Comparison of ENCODE assay signal across 13 mouse cellular contexts in the genomic region with DNA sequence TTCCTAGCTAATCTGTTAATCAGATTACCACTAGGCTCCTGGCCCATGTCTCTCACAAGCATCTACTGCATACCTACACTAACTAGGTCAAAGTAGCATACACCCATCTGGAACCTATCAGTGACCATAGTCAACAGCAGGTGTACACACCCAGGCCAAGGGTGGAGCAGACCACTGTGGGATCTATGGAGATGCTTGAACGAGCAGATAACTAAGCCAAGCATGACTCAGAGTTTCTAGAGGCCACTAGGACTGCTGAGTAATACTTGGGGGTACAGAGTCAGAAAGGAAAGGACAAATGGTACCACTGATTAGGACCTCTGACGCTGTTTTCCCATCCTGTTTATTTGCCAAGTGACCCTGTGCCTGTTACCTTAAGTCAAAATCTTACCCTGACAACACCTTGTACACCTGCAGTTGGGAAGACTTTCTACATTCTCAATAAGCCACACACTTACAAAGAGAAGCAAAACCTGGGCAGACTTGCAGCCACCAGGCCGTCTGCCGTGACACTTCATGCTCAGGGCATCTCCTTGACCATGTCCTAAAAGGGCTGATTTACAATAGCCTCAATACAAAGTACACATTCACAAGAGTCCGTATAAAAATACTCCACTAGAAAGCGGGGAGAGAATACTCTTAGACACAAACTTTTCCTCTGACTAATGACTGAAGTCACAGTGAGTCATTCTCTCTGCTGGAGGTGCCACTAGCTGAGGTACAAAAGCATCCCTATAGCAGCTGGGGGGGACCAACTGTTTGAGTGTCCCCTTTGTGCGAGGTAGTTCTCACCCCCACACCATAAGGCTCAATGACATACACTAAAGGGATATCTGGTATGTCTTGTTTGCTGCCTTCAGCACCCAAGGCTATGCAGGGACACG. TPM values are rescaled to one million over a fixed set of nuclear protein-coding genes. Genes with fewer than 3 reads are reported as not detected.
DNase-seq lines count a peak whose midpoint lies in the region; ATAC-seq lines count a peak whose summit lies in the region.
"Had no signal": no experiment of that assay in that cellular context is flagged by ENCODE, and none has a peak within 500 bp of the region (broad histone marks: within the 10 kb centered on the region; RNA-seq: fewer than 3 reads in every experiment).

No protein-coding gene starts in this region.

- no peaks in the 10 kb centered on the region for H3K9me3 ChIP-seq in forebrain, embryonic 10.5 days
- no peaks in the 10 kb centered on the region for H3K9me3 ChIP-seq in forebrain, embryonic 15.5 days
- no peaks in the 10 kb centered on the region for H3K9me3 ChIP-seq in liver, embryonic 13.5 days (replicated peaks)
- H3K9me3 ChIP-seq in stomach, embryonic 16.5 days (replicated peaks; ENCODE audit: control insufficient read depth, low read length), result no peaks in the 10 kb centered on the region

- H3K36me3 ChIP-seq in forebrain, embryonic 10.5 days (replicated peaks), result peaks cover 97% of the 10 kb centered on the region
- peaks cover 40% of the 10 kb centered on the region for H3K36me3 ChIP-seq in forebrain, embryonic 15.5 days
- H3K36me3 ChIP-seq in liver, embryonic 13.5 days, result peaks cover 70% of the 10 kb centered on the region
- 0 out of 2 replicates have a peak, but pooled peaks cover 3% of the 10 kb centered on the region for H3K36me3 ChIP-seq in stomach, embryonic 16.5 days (ENCODE audit: control insufficient read depth, insufficient read depth, low read length)

- peak overlapping the region; percentile 56 for H3K27ac ChIP-seq in forebrain, embryonic 10.5 days
- H3K27ac ChIP-seq in forebrain, embryonic 15.5 days (replicated peaks), result no peak overlapping the region
- peak overlapping the region; percentile 97 for H3K27ac ChIP-seq in liver, embryonic 13.5 days
- no peak overlapping the region for H3K27ac ChIP-seq in stomach, embryonic 16.5 days (ENCODE audit: low read length)
- H3K27ac ChIP-seq: macrophage had no signal

- H3K27me3 ChIP-seq in forebrain, embryonic 10.5 days (ENCODE audit: poor library complexity, severe bottlenecking), result no peaks in the 10 kb centered on the region
- no peaks in the 10 kb centered on the region for H3K27me3 ChIP-seq in forebrain, embryonic 15.5 days
- H3K27me3 ChIP-seq in liver, embryonic 13.5 days, result no peaks in the 10 kb centered on the region
- H3K27me3 ChIP-seq in stomach, embryonic 16.5 days (ENCODE audit: control insufficient read depth, insufficient read depth, low read length), result no peaks in the 10 kb centered on the region

- no peak for DNase-seq in forebrain, embryonic 10.5 days (ENCODE audit: extremely low spot score, low spot score)
- peak; percentile 42 for DNase-seq in retina, adult 2 months (ENCODE audit: low read depth, low spot score)
- DNase-seq in retina, embryonic 14.5 days (ENCODE audit: low spot score), result no peak
- peak; percentile 92 for DNase-seq in liver, embryonic 13.5 days
- no peak for DNase-seq in adrenal gland, postnatal 14 days
- no peak for DNase-seq in right cerebral cortex, adult 18-20 months
- DNase-seq: adrenal gland, postnatal 25 days; gastrocnemius, postnatal 25 days had no signal

- no peak overlapping the region for H3K9ac ChIP-seq in forebrain, embryonic 15.5 days (replicated peaks)
- H3K9ac ChIP-seq in liver, embryonic 13.5 days, result peak overlapping the region; percentile 84
- H3K9ac ChIP-seq in stomach, embryonic 16.5 days (ENCODE audit: low read length), result no peak overlapping the region

- no peaks in the 10 kb centered on the region for H3K4me1 ChIP-seq in forebrain, embryonic 10.5 days
- H3K4me1 ChIP-seq in forebrain, embryonic 15.5 days, result no peaks in the 10 kb centered on the region
- peaks cover 97% of the 10 kb centered on the region for H3K4me1 ChIP-seq in liver, embryonic 13.5 days (replicated peaks)
- H3K4me1 ChIP-seq in stomach, embryonic 16.5 days (ENCODE audit: control insufficient read depth, insufficient read depth, low read length), result no peaks in the 10 kb centered on the region

- H3K4me3 ChIP-seq in forebrain, embryonic 10.5 days, result no peak overlapping the region
- H3K4me3 ChIP-seq in forebrain, embryonic 15.5 days, result no peak overlapping the region
- H3K4me3 ChIP-seq in liver, embryonic 13.5 days (replicated peaks), result no peak overlapping the region
- H3K4me3 ChIP-seq in stomach, embryonic 16.5 days (replicated peaks; ENCODE audit: low read length), result no peak overlapping the region

- no peak for ATAC-seq in forebrain, embryonic 15.5 days (replicated peaks)
- ATAC-seq in liver, embryonic 13.5 days (ENCODE audit: low read depth), result peak; percentile 99
- ATAC-seq in stomach, embryonic 16.5 days (ENCODE audit: insufficient read depth, low FRiP score), result peak; percentile 89
- ATAC-seq: CD4-positive, CD25-positive, alpha-beta regulatory T cell, adult 4 months had no signal

- H3K4me2 ChIP-seq in forebrain, embryonic 15.5 days (replicated peaks), result no peak overlapping the region
- peak overlapping the region; percentile 39 for H3K4me2 ChIP-seq in liver, embryonic 13.5 days
- no peak overlapping the region for H3K4me2 ChIP-seq in stomach, embryonic 16.5 days (ENCODE audit: low read depth, low read length)

- 87% methylated on average over 8 of the region's 8 CpGs for WGBS in forebrain, embryonic 10.5 days
- WGBS in forebrain, embryonic 15.5 days, result 86% methylated on average over 8 of the region's 8 CpGs
- 44% methylated on average over 8 of the region's 8 CpGs for WGBS in liver, embryonic 13.5 days (ENCODE audit: insufficient replicate concordance)
- 80% methylated on average over 8 of the region's 8 CpGs for WGBS in stomach, embryonic 16.5 days

RNA-seq across cellular contexts. Expression of a gene that starts 16.4 kb away (rescaled TPM):
- 48.3 and 48.6 TPM in 2 replicates for polyA plus RNA-seq in forebrain, embryonic 10.5 days (2016; fragmentation: Nextera tagmentation; extraction: Ambion mirVana)
- polyA plus RNA-seq in forebrain, embryonic 15.5 days (2015; fragmentation: Nextera tagmentation; extraction: Ambion mirVana), result 50.9 and 51.4 TPM in 2 replicates
- 27.5 and 29.7 TPM in 2 replicates for polyA plus RNA-seq in liver, embryonic 13.5 days (2015; fragmentation: Nextera tagmentation; extraction: Ambion mirVana)
- 36.8 and 37.6 TPM in 2 replicates for polyA plus RNA-seq in stomach, embryonic 16.5 days (2015; fragmentation: Nextera tagmentation; extraction: Ambion mirVana)
- total RNA-seq in adrenal gland, postnatal 14 days (2021), result 45.3 and 54.8 TPM in 2 replicates

RNA-seq across cellular contexts. Expression of a gene that starts 24.8 kb away (rescaled TPM):
- 31.0 and 31.2 TPM in 2 replicates for polyA plus RNA-seq in forebrain, embryonic 10.5 days (2016; fragmentation: Nextera tagmentation; extraction: Ambion mirVana)
- 33.5 and 33.8 TPM in 2 replicates for polyA plus RNA-seq in forebrain, embryonic 15.5 days (2015; fragmentation: Nextera tagmentation; extraction: Ambion mirVana)
- polyA plus RNA-seq in liver, embryonic 13.5 days (2015; fragmentation: Nextera tagmentation; extraction: Ambion mirVana), result 19.7 and 21.6 TPM in 2 replicates
- polyA plus RNA-seq in stomach, embryonic 16.5 days (2015; fragmentation: Nextera tagmentation; extraction: Ambion mirVana), result 32.6 and 33.8 TPM in 2 replicates
- 15.3 and 21.3 TPM in 2 replicates for total RNA-seq in adrenal gland, postnatal 14 days (2021)

RNA-seq across cellular contexts. Expression of a gene that starts 25.1 kb away (rescaled TPM):
- polyA plus RNA-seq in forebrain, embryonic 10.5 days (2016; fragmentation: Nextera tagmentation; extraction: Ambion mirVana), result 3,082 and 4,268 TPM in 2 replicates
- polyA plus RNA-seq in forebrain, embryonic 15.5 days (2015; fragmentation: Nextera tagmentation; extraction: Ambion mirVana), result 24.0 and 37.2 TPM in 2 replicates
- 289 and 430 TPM in 2 replicates for polyA plus RNA-seq in liver, embryonic 13.5 days (2015; fragmentation: Nextera tagmentation; extraction: Ambion mirVana)
- 11.6 and 16.3 TPM in 2 replicates for polyA plus RNA-seq in stomach, embryonic 16.5 days (2015; fragmentation: Nextera tagmentation; extraction: Ambion mirVana)
- total RNA-seq in adrenal gland, postnatal 14 days (2021), result not detected in 2 replicates
- total RNA-seq: adrenal gland, postnatal 25 days; gastrocnemius, postnatal 25 days; neutrophil, adult 5-6 weeks had no signal
- polyA plus RNA-seq: CD4-positive, CD25-positive, alpha-beta regulatory T cell, adult 4 months; macrophage had no signal

RNA-seq across cellular contexts. Expression of a gene that starts 29.0 kb away (rescaled TPM):
- polyA plus RNA-seq in forebrain, embryonic 10.5 days (2016; fragmentation: Nextera tagmentation; extraction: Ambion mirVana), result 21.9 and 22.9 TPM in 2 replicates
- 16.7 and 18.1 TPM in 2 replicates for polyA plus RNA-seq in forebrain, embryonic 15.5 days (2015; fragmentation: Nextera tagmentation; extraction: Ambion mirVana)
- 5.6 and 6.2 TPM in 2 replicates for polyA plus RNA-seq in liver, embryonic 13.5 days (2015; fragmentation: Nextera tagmentation; extraction: Ambion mirVana)
- 57.4 and 67.7 TPM in 2 replicates for polyA plus RNA-seq in stomach, embryonic 16.5 days (2015; fragmentation: Nextera tagmentation; extraction: Ambion mirVana)
- total RNA-seq in adrenal gland, postnatal 14 days (2021), result 22.4 and 24.3 TPM in 2 replicates

RNA-seq across cellular contexts. Expression of a gene that starts 32.2 kb away (rescaled TPM):
- 2,180 and 3,072 TPM in 2 replicates for polyA plus RNA-seq in forebrain, embryonic 10.5 days (2016; fragmentation: Nextera tagmentation; extraction: Ambion mirVana)
- polyA plus RNA-seq in forebrain, embryonic 15.5 days (2015; fragmentation: Nextera tagmentation; extraction: Ambion mirVana), result 2,103 and 2,256 TPM in 2 replicates
- 56,818 and 64,288 TPM in 2 replicates for polyA plus RNA-seq in liver, embryonic 13.5 days (2015; fragmentation: Nextera tagmentation; extraction: Ambion mirVana)
- 5,545 and 5,672 TPM in 2 replicates for polyA plus RNA-seq in stomach, embryonic 16.5 days (2015; fragmentation: Nextera tagmentation; extraction: Ambion mirVana)
- 9,215 and 11,792 TPM in 2 replicates for total RNA-seq in adrenal gland, postnatal 14 days (2021)
- polyA plus RNA-seq: macrophage had no signal

Comparison
In these comparisons a context has a peak if more than half of its experiments do, and no peak if none do; other contexts are left out.
1. DNase-seq: peak in retina, adult 2 months (single experiment) and liver, embryonic 13.5 days (single experiment); none in forebrain, embryonic 10.5 days (single experiment), retina, embryonic 14.5 days (single experiment), adrenal gland, postnatal 14 days (single experiment) and right cerebral cortex, adult 18-20 months (single experiment).
2. H3K27ac ChIP-seq: peak in forebrain, embryonic 10.5 days (single experiment) and liver, embryonic 13.5 days (single experiment); none in forebrain, embryonic 15.5 days (single experiment) and stomach, embryonic 16.5 days (single experiment).